In the genomic region with DNA sequence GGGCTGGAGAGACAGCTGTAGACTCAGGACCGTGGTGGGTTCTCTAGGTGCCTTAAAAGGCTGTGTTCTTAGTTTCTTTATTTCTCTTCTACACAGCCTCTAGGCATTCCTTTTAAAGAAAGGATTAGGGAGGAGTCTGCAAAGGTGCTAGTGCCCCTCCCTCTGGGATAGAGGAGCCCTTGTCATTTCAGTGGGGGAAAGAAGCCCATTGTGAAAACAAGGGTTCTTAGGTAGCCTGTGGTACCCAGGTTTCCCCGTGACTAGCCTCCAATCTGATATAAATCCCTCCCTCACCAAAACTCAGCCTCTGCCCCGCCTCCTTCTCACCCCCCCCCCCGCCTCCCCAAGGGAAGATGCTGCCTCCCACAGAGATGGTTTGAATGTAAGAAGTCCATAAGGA, we compare ENCODE assay signal across 10 mouse cellular contexts. TPM values are rescaled to one million over a fixed set of nuclear protein-coding genes. Genes with fewer than 3 reads are reported as not detected.
DNase-seq lines count a peak whose midpoint lies in the region; ATAC-seq lines count a peak whose summit lies in the region.
"Had no signal": no experiment of that assay in that cellular context is flagged by ENCODE, and none has a peak within 500 bp of the region (broad histone marks: within the 10 kb centered on the region; RNA-seq: fewer than 3 reads in every experiment).

No protein-coding gene starts in this region.

- H3K9me3 ChIP-seq in heart, embryonic 13.5 days, result no peaks in the 10 kb centered on the region
- no peaks in the 10 kb centered on the region for H3K9me3 ChIP-seq in forebrain, embryonic 15.5 days
- H3K9me3 ChIP-seq in midbrain, embryonic 13.5 days, result no peaks in the 10 kb centered on the region
- no peaks in the 10 kb centered on the region for H3K9me3 ChIP-seq in liver, embryonic 12.5 days (replicated peaks)

- peak overlapping the region; percentile 92; the same call in 1 of the 2 replicates for H3K4me2 ChIP-seq in heart, embryonic 13.5 days
- H3K4me2 ChIP-seq in forebrain, embryonic 15.5 days (replicated peaks), result peak overlapping the region; percentile 89
- H3K4me2 ChIP-seq in midbrain, embryonic 13.5 days (replicated peaks), result peak overlapping the region; percentile 90
- no peak overlapping the region for H3K4me2 ChIP-seq in liver, embryonic 12.5 days

- no peak overlapping the region for H3K27ac ChIP-seq in heart, embryonic 13.5 days (replicated peaks)
- H3K27ac ChIP-seq in forebrain, embryonic 15.5 days (replicated peaks), result no peak overlapping the region
- H3K27ac ChIP-seq in midbrain, embryonic 13.5 days, result no peak overlapping the region
- no peak overlapping the region for H3K27ac ChIP-seq in liver, embryonic 12.5 days
- H3K27ac ChIP-seq: liver, embryonic 14.5 days had no signal

- no peak for DNase-seq in heart, postnatal 4 days
- DNase-seq in brain, adult 2 months (ENCODE audit: low read depth, low spot score), result peak; percentile 74
- DNase-seq in adrenal gland, postnatal 10 days, result no peak
- DNase-seq in spleen, adult 18-20 months, result no peak
- DNase-seq: thymus, postnatal 25 days had no signal

- peaks cover 24% of the 10 kb centered on the region for H3K4me1 ChIP-seq in heart, embryonic 13.5 days
- H3K4me1 ChIP-seq in forebrain, embryonic 15.5 days, result peaks cover 26% of the 10 kb centered on the region
- peaks cover 36% of the 10 kb centered on the region for H3K4me1 ChIP-seq in midbrain, embryonic 13.5 days (replicated peaks)
- H3K4me1 ChIP-seq in liver, embryonic 12.5 days, result peaks cover 5% of the 10 kb centered on the region

- no peak overlapping the region for H3K9ac ChIP-seq in heart, embryonic 13.5 days
- 0 out of 2 replicates have a peak overlapping the region, but pooled peaks have one; percentile 3 for H3K9ac ChIP-seq in forebrain, embryonic 15.5 days (replicated peaks)
- H3K9ac ChIP-seq in midbrain, embryonic 13.5 days (replicated peaks), result peak overlapping the region; percentile 54; the same call in 1 of the 2 replicates
- no peak overlapping the region for H3K9ac ChIP-seq in liver, embryonic 12.5 days
- H3K9ac ChIP-seq: liver, embryonic 14.5 days had no signal

- 18% methylated on average over 4 of the region's 4 CpGs for WGBS in heart, embryonic 13.5 days
- 9% methylated on average over 4 of the region's 4 CpGs for WGBS in forebrain, embryonic 15.5 days
- 10% methylated on average over 4 of the region's 4 CpGs for WGBS in midbrain, embryonic 13.5 days
- WGBS in liver, embryonic 12.5 days (ENCODE audit: insufficient replicate concordance), result 2% methylated on average over 4 of the region's 4 CpGs

- no peaks in the 10 kb centered on the region for H3K36me3 ChIP-seq in heart, embryonic 13.5 days
- H3K36me3 ChIP-seq in forebrain, embryonic 15.5 days, result no peaks in the 10 kb centered on the region
- H3K36me3 ChIP-seq in midbrain, embryonic 13.5 days, result no peaks in the 10 kb centered on the region
- H3K36me3 ChIP-seq in liver, embryonic 12.5 days, result no peaks in the 10 kb centered on the region

- ATAC-seq in heart, embryonic 13.5 days (ENCODE audit: extremely low read depth, insufficient number of reproducible peaks, low FRiP score, low TSS enrichment), result no peak
- no peak for ATAC-seq in forebrain, embryonic 15.5 days (replicated peaks)
- no peak for ATAC-seq in midbrain, embryonic 13.5 days
- no peak for ATAC-seq in liver, embryonic 12.5 days

- peaks cover 94% of the 10 kb centered on the region for H3K27me3 ChIP-seq in heart, embryonic 13.5 days (replicated peaks)
- H3K27me3 ChIP-seq in forebrain, embryonic 15.5 days, result peaks cover 33% of the 10 kb centered on the region
- peaks cover 49% of the 10 kb centered on the region for H3K27me3 ChIP-seq in midbrain, embryonic 13.5 days
- H3K27me3 ChIP-seq in liver, embryonic 12.5 days (replicated peaks), result peaks cover 65% of the 10 kb centered on the region

- no peak overlapping the region for H3K4me3 ChIP-seq in heart, embryonic 13.5 days
- H3K4me3 ChIP-seq in forebrain, embryonic 15.5 days, result peak overlapping the region; percentile 86
- H3K4me3 ChIP-seq in midbrain, embryonic 13.5 days (replicated peaks), result peak overlapping the region; percentile 67
- no peak overlapping the region for H3K4me3 ChIP-seq in liver, embryonic 12.5 days

RNA-seq across cellular contexts. Expression of a gene that starts 2.1 kb away (rescaled TPM):
- 0.51 and 0.87 TPM in 2 replicates for polyA plus RNA-seq in heart, embryonic 13.5 days (2015; fragmentation: Nextera tagmentation; extraction: Ambion mirVana)
- total RNA-seq in heart, postnatal 4 days (2021), result 1 to 10 TPM; 2.6 to 2.8 TPM
- polyA plus RNA-seq in forebrain, embryonic 15.5 days (2015; fragmentation: Nextera tagmentation; extraction: Ambion mirVana), result 5.7 and 6.9 TPM in 2 replicates
- 2.8 and 3.0 TPM in 2 replicates for polyA plus RNA-seq in midbrain, embryonic 13.5 days (2015; fragmentation: Nextera tagmentation; extraction: Ambion mirVana)
- polyA plus RNA-seq in liver, embryonic 12.5 days (2016; fragmentation: Nextera tagmentation; extraction: Ambion mirVana), result 0.30 and 0.42 TPM in 2 replicates
- total RNA-seq in adrenal gland, postnatal 10 days (2021), result 1 to 10 TPM; 3.3 to 4.4 TPM

Comparison
In these comparisons a context has a peak if more than half of its experiments do, and no peak if none do; other contexts are left out.
1. H3K4me3 ChIP-seq: peak in forebrain, embryonic 15.5 days (single experiment) and midbrain, embryonic 13.5 days (single experiment); none in heart, embryonic 13.5 days (single experiment) and liver, embryonic 12.5 days (single experiment).
2. H3K9ac ChIP-seq: peak in forebrain, embryonic 15.5 days (single experiment) and midbrain, embryonic 13.5 days (single experiment); none in heart, embryonic 13.5 days (single experiment) and liver, embryonic 12.5 days (single experiment).